Mouse (Mus musculus) neutrophil, adult 5-6 weeks (primary cell): ENCODE results near the gene Dnm3. TPM values are rescaled to one million over a fixed set of nuclear protein-coding genes. Genes with fewer than 3 reads are reported as not detected.

ENCODE experiments used
- ATAC-seq: fragments of 151-379, 151-347 bp; 2 replicates; pipeline ENCODE4 v1.8.0; 2017; ENCODE audit warnings: mild to moderate bottlenecking, moderate TSS enrichment; ENCODE audit not compliant: insufficient number of reproducible peaks, poor library complexity, low FRiP score, severe bottlenecking; ENCODE audit errors: extremely low read depth
- total RNA-seq: library from RNA; stranded (forward); fragments of 200-1000 nt; gene quantifications from 2 replicates; pipeline ENCODE4 v1.2.3, GENCODE M21; 2017

Gene Dnm3
- 0.25 TPM in 1 of 2 replicates, not detected in the other for total RNA-seq

GRCm38 (mm10) chr1:162477246-162478209 is at the start of gene Dnm3:
TSS of gene Dnm3 (minus strand) at chr1:162478034.
- ATAC-seq: no peak

- ATAC-seq: no peak
Measured at GRCm38 (mm10) chr1:162515116-162515515, 37.3 kb upstream of the Dnm3 start.

GRCm38 (mm10) chr1:162510013-162510356 is 32.2 kb upstream of the Dnm3 start:
- no peak for ATAC-seq

DNA sequence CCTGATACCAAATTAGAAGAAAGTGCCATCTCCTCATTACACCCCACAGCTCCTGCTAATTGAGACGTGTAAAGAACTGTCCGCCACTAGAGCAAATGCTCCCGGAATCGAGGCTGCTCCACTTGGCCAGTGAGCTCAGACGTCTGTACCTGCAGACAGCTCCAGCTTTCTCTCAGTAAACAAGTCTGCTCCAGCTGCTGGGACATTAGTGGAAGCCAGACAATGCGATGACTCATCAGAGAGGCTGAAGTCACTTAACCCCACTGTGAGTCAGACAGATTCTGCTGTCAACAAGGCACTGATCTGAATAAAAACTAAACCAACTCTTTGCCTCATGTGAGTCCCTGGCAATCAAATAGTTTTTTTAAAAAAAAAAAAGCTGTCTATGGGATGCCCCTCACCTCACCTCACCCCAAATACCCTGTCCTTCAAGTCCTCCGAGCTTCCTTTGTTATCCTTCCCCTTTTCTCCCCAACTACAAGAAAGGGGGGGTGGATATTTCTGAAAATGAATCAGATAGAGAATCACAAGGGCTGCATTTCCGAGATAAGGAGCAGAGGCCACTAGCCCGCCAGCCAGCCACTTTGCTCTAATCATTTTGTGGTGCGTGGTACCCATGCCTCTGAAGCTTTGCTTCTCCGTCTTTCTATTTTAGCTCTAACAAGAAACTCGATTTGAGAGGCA is 31.6 kb upstream of the Dnm3 start:
- ATAC-seq: no peak

GRCm38 (mm10) chr1:162508211-162509005 is 30.6 kb upstream of the Dnm3 start:
- no peak for ATAC-seq

GRCm38 (mm10) chr1:162506516-162506915 is 28.7 kb upstream of the Dnm3 start:
- ATAC-seq: no peak

DNA sequence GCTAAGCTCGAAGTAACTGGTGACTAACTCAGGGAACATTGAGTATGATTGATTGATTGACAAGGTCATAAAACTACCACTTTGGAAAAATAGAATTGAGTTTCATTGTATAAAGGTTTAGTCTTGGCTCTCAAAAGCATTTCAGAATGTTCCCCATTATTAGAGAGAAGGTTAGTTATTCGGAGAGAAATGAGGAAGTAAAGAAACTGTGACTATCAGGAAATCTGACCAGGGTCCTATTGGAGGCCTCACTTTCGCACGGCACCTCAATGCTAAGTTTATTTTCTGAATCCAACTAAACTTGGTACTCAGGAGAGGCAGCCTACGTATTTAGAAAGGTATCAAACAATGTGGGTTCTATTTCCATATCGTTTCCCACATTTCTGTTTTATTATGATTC is 27.8 kb upstream of the Dnm3 start:
- ATAC-seq: no peak

DNA sequence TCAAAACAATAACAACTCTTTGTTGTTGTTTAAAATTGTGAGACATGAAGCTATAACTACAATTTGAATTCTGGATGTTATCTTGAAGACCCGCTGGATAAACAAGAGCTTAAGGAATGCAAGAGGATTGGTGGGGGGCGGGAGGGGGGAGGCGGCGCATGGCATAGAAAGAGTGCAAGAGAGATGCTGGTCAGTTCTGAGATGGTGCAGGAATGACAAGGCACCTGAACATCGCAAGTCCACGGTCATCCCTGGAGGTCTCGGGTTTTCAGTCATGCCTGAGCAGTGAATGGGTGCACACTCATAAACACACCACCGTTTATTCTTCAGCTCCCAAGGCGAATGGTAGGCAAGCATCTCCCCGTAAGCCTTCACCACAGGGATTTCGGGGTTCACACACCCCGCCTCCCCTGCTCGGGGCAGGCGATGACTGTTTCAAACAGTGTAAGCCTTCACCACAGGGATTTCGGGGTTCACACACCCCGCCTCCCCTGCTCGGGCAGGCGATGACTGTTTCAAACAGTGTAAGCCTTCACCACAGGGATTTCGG is 1.2 kb downstream of the Dnm3 start:
- ATAC-seq: 0 out of 2 replicates have a peak, but pooled peaks have one; percentile 16

DNA sequence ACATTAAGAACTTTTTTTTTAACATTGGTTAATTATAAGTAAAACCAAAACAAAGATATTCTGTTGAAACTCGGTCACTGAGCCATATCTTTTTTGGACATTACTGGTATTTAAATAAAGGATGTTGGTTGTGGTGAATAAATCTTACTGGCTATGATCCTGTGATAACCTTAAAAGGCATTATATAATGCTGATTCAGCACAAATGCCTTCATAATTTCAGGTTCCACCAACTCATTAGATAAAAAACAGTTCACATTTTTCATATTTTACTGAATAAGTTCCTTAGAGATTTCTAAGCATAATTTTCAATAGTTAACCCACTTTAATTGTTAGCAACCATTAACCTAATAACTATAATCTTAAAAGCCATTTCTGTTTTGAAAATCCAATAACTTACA is 4.9 kb downstream of the Dnm3 start:
- ATAC-seq: no peak

GRCm38 (mm10) chr1:162471089-162471488 is 6.7 kb downstream of the Dnm3 start:
- ATAC-seq: no peak

- no peak for ATAC-seq
Measured at GRCm38 (mm10) chr1:162469752-162470280, 8.0 kb downstream of the Dnm3 start.

DNA sequence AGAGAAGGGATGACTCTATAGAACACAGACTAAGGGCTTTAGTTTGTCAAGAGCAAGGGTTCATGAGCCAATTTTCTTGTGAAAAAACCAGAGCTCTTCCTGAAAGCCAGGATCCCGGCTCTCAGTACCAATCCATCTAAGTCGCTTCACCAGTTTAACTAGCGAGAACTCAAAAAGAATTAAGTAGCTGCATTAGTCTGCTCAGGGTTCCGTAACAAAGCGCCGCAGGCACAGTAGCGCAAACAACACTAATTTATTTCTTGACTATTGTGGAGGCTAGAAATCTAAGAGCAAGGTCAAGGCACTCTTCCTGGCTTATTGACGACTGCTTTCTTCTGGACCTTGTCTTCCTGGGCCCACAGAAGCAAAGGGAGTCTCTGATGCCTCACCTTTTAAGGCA is 14.2 kb downstream of the Dnm3 start:
- no peak for ATAC-seq

DNA sequence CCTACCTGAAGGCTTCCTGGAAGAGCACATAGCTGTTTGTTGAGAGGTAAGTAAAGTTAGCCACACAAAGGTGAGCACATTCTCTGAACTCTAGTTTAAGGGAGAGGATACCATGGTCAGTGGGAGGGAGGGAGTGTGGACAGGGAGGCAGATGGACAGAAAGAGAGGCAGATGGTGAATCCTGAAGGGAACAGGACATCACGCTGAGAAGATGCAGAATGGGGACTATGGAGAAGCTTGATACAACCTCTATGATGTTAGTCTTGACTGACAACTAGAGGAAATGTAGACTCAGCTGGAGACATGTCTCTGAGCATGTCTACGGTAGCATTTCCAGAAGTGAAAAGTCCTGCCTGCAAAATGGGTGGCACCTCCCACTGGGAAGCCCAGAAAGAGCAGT is 19.1 kb downstream of the Dnm3 start:
- no peak for ATAC-seq

DNA sequence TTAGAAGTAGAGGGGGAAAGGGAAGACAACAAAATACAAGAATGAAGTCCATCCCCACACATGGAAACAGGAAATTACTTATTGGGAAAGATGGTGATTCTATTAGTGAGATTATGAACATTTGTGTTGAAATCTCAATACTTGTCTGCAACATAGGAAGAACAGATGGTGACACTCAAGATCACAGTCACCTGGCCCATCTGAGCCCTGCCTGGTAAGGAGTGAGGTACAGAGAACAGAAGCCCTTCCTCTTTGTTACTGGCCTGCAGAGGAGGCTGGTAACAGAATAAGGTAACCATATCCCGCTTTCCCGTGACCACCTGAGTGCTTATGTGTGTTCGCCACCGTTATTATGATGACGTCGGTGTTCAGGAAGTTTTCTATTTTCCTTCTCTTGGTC is 21.0 kb downstream of the Dnm3 start:
- ATAC-seq: no peak

- no peak for ATAC-seq
Measured at GRCm38 (mm10) chr1:162456406-162456805, 21.4 kb downstream of the Dnm3 start.

DNA sequence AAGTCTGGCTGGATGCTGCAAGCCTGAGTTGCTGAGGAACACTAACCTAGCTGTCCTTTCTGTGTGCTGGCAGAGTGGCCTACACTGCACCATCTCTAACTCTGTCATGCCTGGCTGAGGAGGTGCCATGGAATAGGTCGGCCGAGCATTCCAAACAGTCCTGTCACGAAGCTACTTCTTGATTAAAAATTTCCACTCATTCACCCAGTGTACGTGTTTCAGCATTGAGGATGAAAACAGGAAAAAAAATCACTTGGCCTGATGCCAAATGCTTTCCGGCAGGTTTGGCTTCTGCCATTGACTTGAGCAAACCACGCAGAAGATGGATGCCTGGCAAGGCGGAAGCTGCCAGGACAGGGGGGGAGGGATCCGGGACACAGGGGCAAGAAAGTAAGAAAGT is 24.3 kb downstream of the Dnm3 start:
- ATAC-seq: no peak

- no peak for ATAC-seq
Measured at GRCm38 (mm10) chr1:162453030-162453429, 24.8 kb downstream of the Dnm3 start.

DNA sequence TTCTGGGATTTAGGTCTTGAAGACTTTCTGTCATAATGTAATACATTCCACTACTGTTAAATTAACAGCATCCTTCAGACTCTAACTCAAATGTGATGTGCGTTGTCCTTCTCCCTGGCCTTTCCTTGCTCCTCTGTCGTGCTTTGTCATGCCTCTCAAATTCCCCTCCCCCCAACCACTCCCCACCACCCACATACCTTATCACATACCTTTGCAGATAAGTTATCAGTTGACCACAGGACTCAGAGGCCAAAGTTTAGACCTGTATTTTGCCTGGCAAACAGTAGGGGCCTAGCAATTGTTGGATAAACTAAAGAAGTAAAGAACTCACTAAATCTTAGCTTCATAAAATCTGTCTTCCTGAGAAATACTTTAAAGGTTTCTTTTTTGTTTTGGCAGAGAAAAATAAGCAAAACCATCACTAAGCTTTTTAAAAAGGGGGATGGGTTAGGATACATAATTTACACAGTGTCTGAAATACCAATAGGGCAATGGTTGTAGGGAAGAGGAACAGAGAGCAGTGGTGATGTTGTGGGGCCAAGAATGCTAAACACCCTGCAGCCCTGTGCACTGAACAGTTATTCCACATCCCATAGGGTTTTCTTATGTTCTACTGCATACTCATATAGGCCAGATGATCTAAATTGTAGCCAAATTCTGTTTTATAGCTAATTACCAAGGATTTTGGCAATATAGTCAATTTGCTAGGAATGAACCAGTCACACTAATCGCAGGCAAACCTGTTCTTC is 28.5 kb downstream of the Dnm3 start:
- ATAC-seq: no peak
